Mouse (Mus musculus): ENCODE measurements around the gene Fank1. TPM values are rescaled to one million over a fixed set of nuclear protein-coding genes. Genes with fewer than 3 reads are reported as not detected.

Fank1 gene
- total and polyA plus RNA-seq, 3 experiments = 0.16 to 0.17 TPM; not detected in 1

- Histone ChIP-seq H3K79me2 (replicated peaks; ENCODE audit: control insufficient read depth, extremely low read depth, insufficient read depth, poor library complexity, severe bottlenecking) (no peaks in the 10 kb centered on the region), H3K9me3 (replicated peaks; ENCODE audit: low read length) (peaks cover 6% of the 10 kb centered on the region), H3K9ac (ENCODE audit: insufficient read depth, low read depth) (no peak overlapping the region), H3K4me1 (ENCODE audit: control insufficient read depth in 1 of 2, insufficient read depth in 2 of 2) (peaks cover 8 to 23% of the 10 kb centered on the region in 2 experiments), H3K27me3 (replicated peaks) (peaks cover 4% of the 10 kb centered on the region), H3K4me3 (replicated peaks in 1 of 3; ENCODE audit: low read depth in 2 of 3, low read length in 2 of 3, poor library complexity in 1 of 3) (no peak overlapping the region), H3K27ac (ENCODE audit: insufficient read depth, low read depth) (no peak overlapping the region), H3K4me2 (ENCODE audit: insufficient read depth, low read depth, poor library complexity, severe bottlenecking) (no peak overlapping the region), H3K36me3 (replicated peaks in 1 of 2; ENCODE audit: control insufficient read depth in 1 of 2, insufficient read depth in 1 of 2, low read length in 1 of 2) (no peaks in the 10 kb centered on the region)
- dilution Hi-C loops (cut with MboI; ENCODE audit: extremely low pct_ligation_motif_present, extremely low pct_unique_long_range_greater_than_20kb, low sequenced_read_pairs) = no loop called here
- TF ChIP-seq PAX5 (IDR thresholded peaks at IDR 0.05; ENCODE audit: low read length) = no peak
- no peak for TF ChIP-seq MAZ (IDR thresholded peaks at IDR 0.05; ENCODE audit: low read depth, low read length)
- TF ChIP-seq UBTF (IDR thresholded peaks at IDR 0.05; ENCODE audit: low read depth, low read length) = no peak
- TF ChIP-seq POLR2AphosphoS2 (IDR thresholded peaks at IDR 0.05; ENCODE audit: low read depth, low read length) = no peak
- TF ChIP-seq RCOR1 (conservative IDR thresholded peaks at IDR 0.05; ENCODE audit: low read depth, low read length) = no peak
- no peak for TF ChIP-seq KAT2A (IDR thresholded peaks at IDR 0.05; ENCODE audit: insufficient replicate concordance, low read length)
- TF ChIP-seq SIN3A (IDR thresholded peaks at IDR 0.05; ENCODE audit: low read length) = no peak
- no peak for TF ChIP-seq ETS1 (conservative IDR thresholded peaks at IDR 0.05; ENCODE audit: low read depth, low read length)
- no peak for TF ChIP-seq HCFC1 (IDR thresholded peaks at IDR 0.05; ENCODE audit: low read depth, low read length)
- TF ChIP-seq CHD1 (IDR thresholded peaks at IDR 0.05; ENCODE audit: low read depth, low read length) = no peak
- no peak for TF ChIP-seq CHD2 (IDR thresholded peaks at IDR 0.05; ENCODE audit: low read length)
- no peak for TF ChIP-seq BHLHE40 (IDR thresholded peaks at IDR 0.05; ENCODE audit: low read depth, low read length)
- no peak for TF ChIP-seq JUN (IDR thresholded peaks at IDR 0.05; ENCODE audit: insufficient read depth, low read depth, low read length)
- no peak for TF ChIP-seq ELF1 (IDR thresholded peaks at IDR 0.05; ENCODE audit: low read depth, low read length)
- TF ChIP-seq MXI1 (IDR thresholded peaks at IDR 0.05; ENCODE audit: low read depth, low read length) = no peak
- TF ChIP-seq SMC3 (IDR thresholded peaks at IDR 0.05; ENCODE audit: low read depth, low read length) = no peak
- TF ChIP-seq ZMIZ1 (IDR thresholded peaks at IDR 0.05; ENCODE audit: low read depth, low read length) = no peak
- DNase-seq (ENCODE audit: extremely low read depth) = no peak
- in situ Hi-C loops (cut with MboI; ENCODE audit: low pct_ligation_motif_present, low pct_unique_long_range_greater_than_20kb, low sequenced_read_pairs) = no loop called here
Observed at GRCm38 (mm10) chr7:133787571-133787970, 10.9 kb downstream of the Fank1 start.

DNA sequence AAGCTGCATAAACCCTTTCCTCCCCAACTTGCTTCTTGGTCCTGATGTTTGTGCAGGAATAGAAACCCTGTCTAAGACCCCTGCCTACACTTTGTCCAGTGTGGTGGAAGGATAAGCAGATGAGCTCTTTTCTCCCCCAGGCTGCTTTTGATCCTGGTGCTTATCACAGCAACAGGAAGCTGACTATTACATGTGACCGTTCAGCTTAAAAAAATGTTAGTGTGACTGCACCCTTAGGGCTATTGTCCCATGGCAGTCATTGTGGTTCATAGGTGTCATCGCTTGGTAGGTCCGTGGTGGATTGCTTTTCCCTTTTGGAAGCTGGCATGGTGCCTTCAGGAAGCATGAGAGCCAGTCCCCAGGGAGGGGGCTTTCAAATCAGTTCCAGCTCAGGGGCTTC, 11.5 kb downstream of the Fank1 start:
- DNase-seq (ENCODE audit: extremely low read depth) = no peak
- no peak overlapping the region for H3K9ac ChIP-seq (ENCODE audit: insufficient read depth, low read depth)
- dilution Hi-C loops (cut with MboI; ENCODE audit: extremely low pct_ligation_motif_present, extremely low pct_unique_long_range_greater_than_20kb, low sequenced_read_pairs) = no loop called here
- no peak overlapping the region for H3K27ac ChIP-seq (ENCODE audit: insufficient read depth, low read depth)
- in situ Hi-C loops (cut with MboI; ENCODE audit: low pct_ligation_motif_present, low pct_unique_long_range_greater_than_20kb, low sequenced_read_pairs) = no loop called here
- H3K79me2 ChIP-seq (replicated peaks; ENCODE audit: control insufficient read depth, extremely low read depth, insufficient read depth, poor library complexity, severe bottlenecking) = no peaks in the 10 kb centered on the region
- H3K4me1 ChIP-seq (ENCODE audit: control insufficient read depth in 1 of 2, insufficient read depth in 2 of 2) = peaks cover 3 to 23% of the 10 kb centered on the region in 2 experiments; a peak in 3 of 4 replicates
- no peak overlapping the region for H3K4me2 ChIP-seq (ENCODE audit: insufficient read depth, low read depth, poor library complexity, severe bottlenecking)
- TF ChIP-seq CHD2 (IDR thresholded peaks at IDR 0.05; ENCODE audit: low read length) (no peak), TBP (conservative IDR thresholded peaks at IDR 0.05; ENCODE audit: low read depth, low read length) (no peak), BHLHE40 (IDR thresholded peaks at IDR 0.05; ENCODE audit: low read depth, low read length) (no peak), IRF4 (IDR thresholded peaks at IDR 0.05; ENCODE audit: low read depth, low read length) (no peak), ZNF384 (IDR thresholded peaks at IDR 0.05; ENCODE audit: low read depth, low read length) (no peak), SMC3 (IDR thresholded peaks at IDR 0.05; ENCODE audit: low read depth, low read length) (no peak), GABPA (IDR thresholded peaks at IDR 0.05; ENCODE audit: insufficient replicate concordance, low read depth, low read length) (no peak), ZMIZ1 (IDR thresholded peaks at IDR 0.05; ENCODE audit: low read depth, low read length) (no peak), JUND (conservative IDR thresholded peaks at IDR 0.05; ENCODE audit: low read depth, low read length) (no peak), POLR2AphosphoS2 (IDR thresholded peaks at IDR 0.05; ENCODE audit: low read depth, low read length) (no peak), CTCF (conservative IDR thresholded peaks at IDR 0.05 in 1 of 2, IDR thresholded peaks at IDR 0.05 in 1 of 2; ENCODE audit: low read depth in 2 of 2, low read length in 2 of 2) (no peak), NELFE (IDR thresholded peaks at IDR 0.05; ENCODE audit: low read depth, low read length) (no peak), HCFC1 (IDR thresholded peaks at IDR 0.05; ENCODE audit: low read depth, low read length) (no peak), ETS1 (conservative IDR thresholded peaks at IDR 0.05; ENCODE audit: low read depth, low read length) (no peak)
- H3K9me3 ChIP-seq (replicated peaks; ENCODE audit: low read length) = peaks cover 6% of the 10 kb centered on the region
- H3K27me3 ChIP-seq (replicated peaks) = no peaks in the 10 kb centered on the region
- H3K36me3 ChIP-seq (replicated peaks in 1 of 2; ENCODE audit: control insufficient read depth in 1 of 2, insufficient read depth in 1 of 2, low read length in 1 of 2) = no peaks in the 10 kb centered on the region
- no peak overlapping the region for H3K4me3 ChIP-seq (replicated peaks in 1 of 3; ENCODE audit: low read depth in 2 of 3, low read length in 2 of 3, poor library complexity in 1 of 3)

Measured in CH12.LX (cell line).